Mouse (Mus musculus) heart, adult 2 months (tissue): Measurements from ENCODE around the gene Plod2.

Source experiments
- CTCF ChIP-seq: fragments of 200-600 bp; IDR thresholded peaks from 2 replicates; pipeline ENCODE4 v1.8.1; 2022; ENCODE audit warnings: antibody characterized with exemption, mild to moderate bottlenecking, moderate library complexity
- EP300 ChIP-seq: fragments of 200-500 bp; IDR thresholded peaks from 2 replicates; pipeline ENCODE4 v1.6.1; 2011; ENCODE audit warnings: low read depth, low read length, control low read depth; ENCODE audit not compliant: insufficient read depth
- POLR2A ChIP-seq: fragments of 200-500 bp; IDR thresholded peaks from 2 replicates; pipeline ENCODE4 v1.6.1; 2011; ENCODE audit warnings: mild to moderate bottlenecking, low read depth, low read length, control low read depth; ENCODE audit not compliant: insufficient read depth

- TF ChIP-seq CTCF (no peak), POLR2A (no peak), EP300 (no peak)
Observed at GRCm38 (mm10) chr9:92559750-92560149, 17.7 kb downstream of the Plod2 start.
